Mouse (Mus musculus) left cerebral cortex, adult 11 months (tissue): ENCODE results near the gene Tmem102.

ENCODE experiments used
- DNase-seq: peaks from one replicate; pipeline ENCODE4 v3.0.0; 2022; ENCODE audit warnings: low spot score

Gene Tmem102

DNA sequence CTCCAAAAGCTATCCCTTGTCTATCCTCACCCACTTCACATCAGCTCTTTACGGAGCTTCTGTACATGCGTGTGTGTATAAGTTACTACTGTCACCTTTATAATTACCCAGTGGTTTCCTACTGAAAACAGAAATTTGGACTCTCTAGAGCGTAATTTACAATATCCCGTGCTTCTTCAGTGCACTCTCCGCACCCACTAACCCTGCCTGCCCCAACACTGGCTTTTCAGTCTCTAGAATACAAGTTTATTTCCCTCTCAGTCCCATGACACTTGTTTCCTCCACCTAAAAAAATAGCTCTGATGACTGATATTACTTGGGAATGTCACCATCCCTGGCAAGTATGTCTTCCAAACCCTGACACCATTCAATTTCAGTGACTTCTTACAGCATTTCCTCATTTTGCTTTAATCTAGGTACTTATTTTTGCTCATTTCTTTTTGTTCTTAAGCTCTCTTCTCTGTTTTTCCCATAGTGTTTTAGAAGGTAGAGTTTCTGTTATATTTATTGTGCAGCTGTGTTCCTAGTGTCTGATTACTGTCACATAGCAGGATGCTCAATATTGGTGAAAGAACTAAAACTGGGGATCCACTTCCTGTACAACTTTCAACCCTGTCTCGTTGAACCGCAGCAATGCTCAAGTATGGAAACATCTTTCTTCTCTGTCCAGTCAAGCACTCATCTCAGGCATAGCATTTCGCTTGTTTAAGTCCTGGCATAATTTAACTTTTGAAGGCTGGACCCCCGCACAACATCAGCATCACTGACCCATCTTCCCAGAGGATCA, 47.9 kb downstream of the Tmem102 start:
- DNase-seq = no peak

DNA sequence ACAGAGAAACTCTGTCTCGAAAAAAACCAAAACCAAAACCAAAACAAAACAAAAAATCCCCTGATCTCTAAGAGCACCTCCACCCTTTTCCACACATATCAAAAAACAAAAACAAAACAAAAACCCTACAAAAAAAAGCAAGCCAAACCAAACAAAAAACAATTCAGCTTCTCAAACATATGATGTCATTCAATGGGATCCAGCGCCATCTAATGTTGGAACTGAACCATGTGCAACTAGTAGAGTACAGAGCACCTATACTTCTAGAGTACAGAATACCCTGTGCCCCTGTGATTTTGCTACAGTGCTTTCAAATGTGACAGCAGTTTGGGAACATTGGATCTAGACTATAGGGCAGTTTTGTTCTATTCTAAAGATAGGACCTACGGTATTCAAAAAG, 50.7 kb downstream of the Tmem102 start:
- DNase-seq = no peak

DNA sequence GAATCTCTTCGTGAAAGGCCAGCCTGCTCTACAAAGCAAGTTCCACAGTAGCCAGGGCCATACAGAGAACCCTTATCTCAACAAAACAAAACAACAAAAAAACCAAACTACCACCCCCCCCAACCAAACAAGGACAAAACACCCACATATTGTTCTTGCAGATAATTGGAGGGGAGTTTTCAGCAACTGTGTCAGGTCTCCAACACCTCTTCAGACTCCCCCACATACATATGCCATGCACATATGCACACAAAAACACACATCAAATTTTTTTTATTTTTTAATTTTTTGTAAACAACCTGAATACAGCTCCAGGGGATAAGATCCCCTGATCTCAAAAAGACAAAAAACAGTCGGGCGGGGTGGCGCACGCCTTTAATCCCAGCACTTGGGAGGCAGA, 51.2 kb downstream of the Tmem102 start:
- DNase-seq = no peak
